15 mouse cellular contexts compared by ENCODE assay signal in the genomic region with DNA sequence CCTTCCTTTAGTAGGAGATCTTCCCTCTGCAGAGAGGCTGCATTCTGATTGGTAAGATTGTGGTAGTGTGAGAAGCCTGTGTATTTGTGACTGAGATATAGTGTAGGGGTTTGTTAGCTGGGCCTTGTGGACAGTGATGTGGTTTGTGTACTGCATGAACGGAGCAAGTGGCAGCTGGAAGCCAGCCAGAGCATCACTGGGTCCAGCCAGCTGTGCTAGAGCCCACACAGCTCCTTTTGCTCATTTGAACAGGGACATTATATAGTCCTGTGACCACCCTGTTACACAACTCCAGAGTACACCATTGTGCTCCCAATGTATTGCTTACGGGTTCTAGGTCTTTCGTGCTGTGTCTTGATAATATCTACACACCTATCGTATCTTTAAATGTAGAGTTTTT. TPM values are rescaled to one million over a fixed set of nuclear protein-coding genes. Genes with fewer than 3 reads are reported as not detected.
DNase-seq lines count a peak whose midpoint lies in the region; ATAC-seq lines count a peak whose summit lies in the region.
"Had no signal": no experiment of that assay in that cellular context is flagged by ENCODE, and none has a peak within 500 bp of the region (broad histone marks: within the 10 kb centered on the region; RNA-seq: fewer than 3 reads in every experiment).

No protein-coding gene starts in this region.

- no peak overlapping the region for H3K4me3 ChIP-seq in hindbrain, embryonic 15.5 days
- no peak overlapping the region for H3K4me3 ChIP-seq in hindbrain, embryonic 12.5 days
- H3K4me3 ChIP-seq in neural tube, embryonic 14.5 days (ENCODE audit: low read depth, low read length) = no peak overlapping the region
- H3K4me3 ChIP-seq: forebrain, embryonic 12.5 days; heart, embryonic 15.5 days; liver, embryonic 13.5 days had no signal

- peak; percentile 62 to 70 for DNase-seq in left cerebral cortex, postnatal 14 days (ENCODE audit: low spot score in 2 of 2)
- no peak for DNase-seq in left cerebral cortex, postnatal 36 days (ENCODE audit: low spot score in 2 of 2)
- peak; percentile 54 for DNase-seq in right cerebral cortex, postnatal 14 days
- no peak for DNase-seq in right cerebral cortex, adult 18-20 months
- DNase-seq in heart, postnatal 14 days = no peak
- DNase-seq: adrenal gland, postnatal 36 days; kidney, adult 18-20 months; kidney, postnatal 14 days; liver, embryonic 13.5 days had no signal

- no peak overlapping the region for H3K4me2 ChIP-seq in hindbrain, embryonic 15.5 days
- H3K4me2 ChIP-seq in hindbrain, embryonic 12.5 days (replicated peaks) = no peak overlapping the region
- no peak overlapping the region for H3K4me2 ChIP-seq in neural tube, embryonic 14.5 days (ENCODE audit: low read depth, low read length)
- H3K4me2 ChIP-seq: forebrain, embryonic 12.5 days; heart, embryonic 15.5 days; liver, embryonic 13.5 days had no signal

- H3K9ac ChIP-seq in hindbrain, embryonic 15.5 days = no peak overlapping the region
- no peak overlapping the region for H3K9ac ChIP-seq in hindbrain, embryonic 12.5 days
- H3K9ac ChIP-seq in neural tube, embryonic 14.5 days (replicated peaks; ENCODE audit: low read depth, low read length) = no peak overlapping the region
- H3K9ac ChIP-seq: forebrain, embryonic 12.5 days; heart, embryonic 15.5 days; liver, embryonic 13.5 days had no signal

- peak; percentile 40; the same call in 1 of the 2 replicates for ATAC-seq in hindbrain, embryonic 15.5 days (ENCODE audit: low FRiP score, low read depth)
- no peak for ATAC-seq in hindbrain, embryonic 12.5 days (ENCODE audit: low FRiP score)
- peak; percentile 52; the same call in 1 of the 2 replicates for ATAC-seq in neural tube, embryonic 14.5 days (ENCODE audit: low read depth)
- ATAC-seq: midbrain, embryonic 16.5 days had no signal

- no peaks in the 10 kb centered on the region for H3K27me3 ChIP-seq in hindbrain, embryonic 15.5 days
- no peaks in the 10 kb centered on the region for H3K27me3 ChIP-seq in hindbrain, embryonic 12.5 days
- H3K27me3 ChIP-seq in neural tube, embryonic 14.5 days (ENCODE audit: control insufficient read depth, insufficient read depth, low read length) = no peaks in the 10 kb centered on the region
- H3K27me3 ChIP-seq: forebrain, embryonic 12.5 days; heart, embryonic 15.5 days; liver, embryonic 13.5 days had no signal

- intact Hi-C loops in left cerebral cortex, postnatal 14 days (cut with DNase I) = no loop called here
- intact Hi-C loops in left cerebral cortex, postnatal 36 days (cut with DNase I) = no loop called here
- intact Hi-C loops in heart, postnatal 14 days (cut with DNase I) = no loop called here

- no peak overlapping the region for H3K27ac ChIP-seq in hindbrain, embryonic 15.5 days (replicated peaks)
- no peak overlapping the region for H3K27ac ChIP-seq in hindbrain, embryonic 12.5 days
- no peak overlapping the region for H3K27ac ChIP-seq in neural tube, embryonic 14.5 days (ENCODE audit: low read depth, low read length)
- H3K27ac ChIP-seq: forebrain, embryonic 12.5 days; heart, embryonic 15.5 days; liver, embryonic 13.5 days had no signal

- no peaks in the 10 kb centered on the region for H3K9me3 ChIP-seq in hindbrain, embryonic 15.5 days
- no peaks in the 10 kb centered on the region for H3K9me3 ChIP-seq in hindbrain, embryonic 12.5 days (replicated peaks)
- H3K9me3 ChIP-seq in neural tube, embryonic 14.5 days (ENCODE audit: control insufficient read depth, low read length) = no peaks in the 10 kb centered on the region
- H3K9me3 ChIP-seq: forebrain, embryonic 12.5 days; heart, embryonic 15.5 days; liver, embryonic 13.5 days had no signal

- H3K4me1 ChIP-seq in hindbrain, embryonic 15.5 days (replicated peaks) = peaks cover 53% of the 10 kb centered on the region
- peaks cover 53% of the 10 kb centered on the region for H3K4me1 ChIP-seq in hindbrain, embryonic 12.5 days
- H3K4me1 ChIP-seq in neural tube, embryonic 14.5 days (ENCODE audit: control insufficient read depth, insufficient read depth, low read length) = peaks cover 23% of the 10 kb centered on the region
- H3K4me1 ChIP-seq: liver, embryonic 13.5 days had no signal

- 80% methylated on average over 4 of the region's 4 CpGs for WGBS in hindbrain, embryonic 15.5 days
- WGBS in hindbrain, embryonic 12.5 days = 90% methylated on average over 4 of the region's 4 CpGs
- 79% methylated on average over 4 of the region's 4 CpGs for WGBS in neural tube, embryonic 14.5 days

- no peaks in the 10 kb centered on the region for H3K36me3 ChIP-seq in hindbrain, embryonic 15.5 days
- H3K36me3 ChIP-seq in hindbrain, embryonic 12.5 days = no peaks in the 10 kb centered on the region
- no peaks in the 10 kb centered on the region for H3K36me3 ChIP-seq in neural tube, embryonic 14.5 days (ENCODE audit: control insufficient read depth, insufficient read depth, low read length)
- H3K36me3 ChIP-seq: forebrain, embryonic 12.5 days; heart, embryonic 15.5 days; liver, embryonic 13.5 days had no signal

RNA-seq across cellular contexts. Expression of a gene that starts 22.5 kb away (rescaled TPM):
- polyA plus RNA-seq in hindbrain, embryonic 15.5 days (2015; fragmentation: Nextera tagmentation; extraction: Ambion mirVana) = 30.4 and 31.0 TPM in 2 replicates
- 42.5 and 45.0 TPM in 2 replicates for polyA plus RNA-seq in hindbrain, embryonic 12.5 days (2016; fragmentation: Nextera tagmentation; extraction: Ambion mirVana)
- 10 to 100 TPM; 86.1 to 86.3 TPM for total RNA-seq in left cerebral cortex, postnatal 14 days (2021)
- total RNA-seq in left cerebral cortex, postnatal 36 days (2021) = 10 to 100 TPM; 81.1 to 99.7 TPM
- 43.0 and 45.4 TPM in 2 replicates for polyA plus RNA-seq in neural tube, embryonic 14.5 days (2014; fragmentation: Nextera tagmentation; extraction: Ambion mirVana)
- total RNA-seq in heart, postnatal 14 days (2021) = 10 to 100 TPM; 16.4 to 17.2 TPM

RNA-seq across cellular contexts. Expression of a gene that starts 22.5 kb away (rescaled TPM):
- polyA plus RNA-seq in hindbrain, embryonic 15.5 days (2015; fragmentation: Nextera tagmentation; extraction: Ambion mirVana) = 29.5 and 31.9 TPM in 2 replicates
- polyA plus RNA-seq in hindbrain, embryonic 12.5 days (2016; fragmentation: Nextera tagmentation; extraction: Ambion mirVana) = 32.3 and 33.8 TPM in 2 replicates
- 10 to 100 TPM; 19.9 to 20.9 TPM for total RNA-seq in left cerebral cortex, postnatal 14 days (2021)
- 10 to 100 TPM; 16.6 to 20.1 TPM for total RNA-seq in left cerebral cortex, postnatal 36 days (2021)
- 30.6 and 31.2 TPM in 2 replicates for polyA plus RNA-seq in neural tube, embryonic 14.5 days (2014; fragmentation: Nextera tagmentation; extraction: Ambion mirVana)
- 10 to 100 TPM; 11.7 to 12.6 TPM for total RNA-seq in heart, postnatal 14 days (2021)

Comparison
In these comparisons a context has a peak if more than half of its experiments do, and no peak if none do; other contexts are left out.
1. DNase-seq: peak in left cerebral cortex, postnatal 14 days (2 of 2) and right cerebral cortex, postnatal 14 days (single experiment); none in left cerebral cortex, postnatal 36 days (0 of 2), right cerebral cortex, adult 18-20 months (single experiment) and heart, postnatal 14 days (0 of 2).
2. RNA of a gene that starts 22.5 kb away (total RNA-seq): 81.1 to 99.7 TPM in left cerebral cortex, postnatal 36 days and 86.1 to 86.3 TPM in left cerebral cortex, postnatal 14 days; 16.4 to 17.2 TPM in heart, postnatal 14 days; every median in the first group is over 4 times any median in the second.